Mouse (Mus musculus) c-Kit-positive CD71-positive TER-119-negative erythroid progenitor cells, embryonic 14.5 days (primary cell): ENCODE measurements at regions not wholly inside any gene's neighbourhood (a gene's known extent, or its start where the extent isn't known, plus 50 kb on each side); places are given as distances from the start of the nearest gene placed in this dataset.

Experiments used
- DNase-seq: peaks from one replicate; pipeline ENCODE4 v3.0.0-alpha.2; 2013; ENCODE audit warnings: low read depth

DNA sequence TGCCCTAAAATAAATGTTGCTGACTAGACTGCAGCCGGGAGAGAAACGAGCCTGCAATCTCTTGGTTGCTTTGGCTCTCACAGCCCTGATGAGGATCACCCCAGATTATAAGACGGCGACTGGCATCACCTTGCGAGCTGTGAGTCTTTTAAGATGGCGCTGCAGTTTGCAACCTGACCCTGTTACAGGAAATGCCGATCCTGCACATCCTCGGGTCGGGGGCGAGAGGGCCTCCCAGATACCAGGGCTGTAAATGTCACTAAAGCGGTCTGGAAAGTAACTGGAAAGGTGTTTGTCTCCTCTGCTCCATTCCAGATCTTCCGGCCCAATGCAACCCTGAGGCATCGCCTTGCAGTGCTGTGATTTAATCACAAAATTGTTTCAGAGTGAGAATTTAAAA, 53.4 kb downstream of the Cartpt start:
- no peak for DNase-seq

DNA sequence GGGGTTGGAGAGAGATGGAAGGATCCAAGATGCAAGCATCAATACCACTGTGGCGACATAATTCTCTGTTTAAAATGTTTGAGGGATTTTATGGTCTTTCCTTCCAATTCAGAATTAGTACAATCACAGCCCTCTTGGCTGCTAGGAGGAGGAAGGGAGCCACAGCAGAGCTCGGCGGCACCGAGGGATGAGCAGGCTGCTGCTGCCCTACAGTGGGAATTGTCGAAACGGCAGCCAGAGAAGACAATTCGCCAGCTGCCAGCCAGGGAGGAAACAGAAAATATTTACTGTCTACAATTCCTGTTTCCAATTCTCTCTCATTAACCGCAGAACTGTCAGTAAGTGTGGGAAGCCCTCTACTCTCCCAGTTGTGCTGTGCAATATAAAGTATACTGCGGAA, 58.3 kb downstream of the Cartpt start:
- no peak for DNase-seq

DNA sequence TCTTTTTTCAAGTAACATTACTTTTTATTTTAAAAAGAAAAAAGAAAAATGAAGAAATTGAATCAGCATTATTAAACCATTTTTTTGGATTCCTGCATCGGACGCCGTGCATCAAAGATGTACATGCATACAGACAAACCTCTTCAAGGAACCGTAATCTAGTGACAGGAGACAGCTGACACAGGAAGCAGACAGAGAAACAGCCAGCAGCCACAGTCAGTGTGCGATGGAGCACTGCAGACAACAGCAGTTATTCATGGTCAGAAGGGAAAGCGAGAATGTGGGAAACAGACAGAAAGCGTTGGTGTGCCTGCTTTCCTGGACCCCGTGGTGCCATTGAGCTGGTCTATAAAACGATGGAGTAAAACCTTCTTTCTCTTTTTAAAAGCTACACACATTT, 61.4 kb downstream of the Cartpt start:
- DNase-seq, result no peak

DNA sequence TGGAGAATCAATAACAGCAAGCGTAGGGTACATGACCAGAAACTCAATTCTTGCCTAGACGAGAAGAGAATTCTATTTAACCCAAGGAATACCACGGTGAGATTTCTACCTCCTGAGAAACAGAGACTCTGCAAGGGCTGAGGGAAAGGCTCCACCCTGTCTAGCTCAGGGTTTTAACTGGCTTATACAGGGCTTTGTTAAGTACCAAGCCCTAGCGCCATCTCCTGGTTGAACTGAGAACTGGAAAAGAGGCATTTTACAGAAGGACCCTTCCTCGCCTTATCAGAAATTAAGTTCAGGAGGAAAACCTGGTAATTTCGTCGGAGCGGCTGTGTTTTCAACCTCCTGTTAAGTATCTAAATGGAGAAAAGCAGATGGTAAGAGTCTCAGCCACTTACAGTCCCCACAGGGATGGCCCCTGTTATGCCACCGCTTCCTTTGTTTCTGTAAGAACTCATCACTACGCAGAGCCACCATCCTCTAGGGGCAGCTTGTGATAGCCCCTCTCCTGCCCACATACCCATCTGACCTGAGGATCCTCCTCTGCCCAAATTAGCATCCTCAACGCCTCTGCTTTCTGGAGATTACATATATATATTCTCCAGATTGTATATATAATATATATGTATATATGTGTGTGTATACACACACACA, 63.0 kb downstream of the Cartpt start:
- DNase-seq, result peak; percentile 40

DNA sequence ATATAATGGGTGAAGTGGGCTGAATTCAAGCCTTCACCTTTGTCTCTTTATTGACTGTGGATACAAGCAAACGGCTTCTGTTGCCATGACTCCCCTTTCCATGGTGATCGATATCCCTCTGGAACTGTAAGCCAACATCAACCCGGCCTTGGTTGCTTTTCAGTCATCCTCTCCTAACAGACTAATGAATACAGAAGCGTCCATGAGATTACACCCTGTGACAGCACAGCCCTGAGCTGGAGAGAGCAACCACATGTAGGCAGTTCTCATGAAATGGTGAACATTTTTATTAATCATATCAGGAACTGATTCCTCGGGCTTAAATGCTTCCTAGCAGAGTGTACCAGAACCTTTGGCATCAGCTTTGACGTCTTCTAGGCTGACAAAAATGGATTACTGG, 63.7 kb downstream of the Cartpt start:
- DNase-seq, result no peak

DNA sequence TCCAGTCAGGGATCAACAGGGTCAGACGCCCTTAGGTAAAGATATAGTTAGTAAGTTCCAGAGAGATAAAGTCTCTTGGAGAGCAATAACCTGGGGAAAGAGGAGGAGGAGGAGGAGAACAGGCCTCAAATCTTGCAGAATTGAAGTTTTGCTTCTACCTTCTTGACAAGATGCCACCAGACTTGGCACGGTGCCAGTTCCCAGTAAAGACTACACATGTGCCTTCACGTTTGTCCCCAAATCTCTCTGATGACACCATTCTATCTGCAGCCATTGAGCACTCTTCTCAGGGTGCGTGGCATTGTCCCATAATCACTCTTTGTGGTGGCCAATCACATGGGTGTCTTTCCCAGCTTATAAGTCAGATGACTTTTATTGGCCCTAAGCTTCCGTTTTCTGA, 64.3 kb downstream of the Cartpt start:
- no peak for DNase-seq

DNA sequence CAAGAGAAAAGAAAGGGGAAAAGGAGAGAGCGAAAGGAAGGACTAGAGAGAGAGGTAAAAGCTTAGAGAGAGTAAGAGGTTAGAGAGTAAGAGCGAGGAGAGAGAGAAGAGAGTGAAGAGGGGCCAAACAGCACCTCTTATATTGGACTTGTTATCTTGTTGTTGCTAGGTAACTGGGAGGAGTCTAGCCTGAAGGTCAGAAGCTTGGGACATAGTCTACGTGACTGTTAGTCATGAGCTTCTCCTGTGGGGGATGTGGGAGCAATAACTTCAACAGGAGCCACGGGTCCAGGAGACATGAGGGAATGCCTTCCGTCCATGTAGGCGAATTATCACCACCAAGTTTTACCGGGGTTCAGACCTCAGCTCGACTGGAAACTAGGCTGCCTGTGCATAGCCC, 65.4 kb downstream of the Cartpt start:
- no peak for DNase-seq

DNA sequence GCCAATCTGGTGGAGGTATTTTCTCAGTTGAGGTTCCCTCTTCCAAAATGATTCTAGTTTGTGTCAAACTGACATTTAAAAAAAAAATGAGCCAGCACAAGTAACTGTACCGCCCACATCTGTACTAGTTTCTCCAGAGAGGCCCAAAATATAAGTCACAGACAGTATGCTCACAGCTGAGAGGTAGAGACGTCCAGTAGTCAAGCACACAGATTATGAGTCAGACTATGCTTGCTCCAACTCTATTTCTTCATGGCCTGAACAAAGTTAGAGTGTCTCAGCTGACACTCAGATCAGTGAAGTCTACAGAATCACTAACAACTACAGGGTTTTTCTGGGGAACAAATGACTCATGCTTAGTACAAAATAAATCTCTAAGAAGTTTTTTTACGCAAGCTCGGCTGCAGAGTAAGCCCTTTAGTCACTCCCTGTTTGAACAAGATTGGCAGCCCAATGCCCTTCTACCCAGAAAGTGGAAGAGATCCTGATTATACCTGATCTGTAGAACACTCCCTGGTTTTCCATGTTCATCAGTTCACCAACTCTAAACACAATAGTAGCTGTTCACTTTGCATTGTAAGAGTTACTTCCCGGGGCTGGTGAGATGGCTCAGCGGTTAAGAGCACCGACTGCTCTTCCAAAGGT, 70.7 kb downstream of the Cartpt start:
- DNase-seq, result no peak

DNA sequence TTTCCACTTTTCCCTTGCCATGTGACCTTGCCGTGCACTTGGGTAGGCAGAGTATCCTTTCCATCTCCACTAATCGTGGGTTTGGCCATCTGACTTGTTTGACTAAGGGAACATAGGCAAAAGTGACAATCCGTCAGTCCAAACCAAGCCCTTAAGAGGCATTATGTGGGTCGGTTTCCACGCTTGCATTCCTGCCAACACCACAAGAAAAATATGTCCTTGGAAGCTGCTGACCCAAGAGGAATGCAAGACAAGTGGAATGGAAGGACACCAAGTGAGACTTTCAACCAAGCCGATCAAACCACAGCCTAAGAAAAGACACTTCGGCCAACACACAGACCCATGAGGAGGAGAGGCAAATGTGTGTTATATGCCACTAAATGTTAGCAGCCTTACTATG, 73.3 kb downstream of the Cartpt start:
- no peak for DNase-seq

DNA sequence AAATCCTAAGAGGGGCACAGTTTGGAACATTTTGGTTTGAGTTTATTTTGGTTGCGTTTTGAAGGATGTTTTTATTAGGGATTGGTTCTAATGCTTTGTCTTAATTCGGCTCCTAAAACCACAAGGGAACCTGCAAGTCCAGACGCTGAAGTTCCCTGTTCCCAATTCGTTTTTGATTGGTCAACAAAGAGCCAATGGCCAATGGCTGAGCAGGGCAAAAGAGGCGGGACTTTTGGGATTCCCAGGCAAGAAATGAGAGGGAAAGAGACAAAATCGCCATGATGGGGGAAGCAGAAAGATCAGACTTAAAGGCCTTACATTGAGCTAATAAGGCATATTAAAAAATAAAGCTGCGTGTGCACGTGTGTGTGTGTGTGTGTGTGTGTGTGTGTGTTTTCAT, 76.3 kb downstream of the Cartpt start:
- no peak for DNase-seq

DNA sequence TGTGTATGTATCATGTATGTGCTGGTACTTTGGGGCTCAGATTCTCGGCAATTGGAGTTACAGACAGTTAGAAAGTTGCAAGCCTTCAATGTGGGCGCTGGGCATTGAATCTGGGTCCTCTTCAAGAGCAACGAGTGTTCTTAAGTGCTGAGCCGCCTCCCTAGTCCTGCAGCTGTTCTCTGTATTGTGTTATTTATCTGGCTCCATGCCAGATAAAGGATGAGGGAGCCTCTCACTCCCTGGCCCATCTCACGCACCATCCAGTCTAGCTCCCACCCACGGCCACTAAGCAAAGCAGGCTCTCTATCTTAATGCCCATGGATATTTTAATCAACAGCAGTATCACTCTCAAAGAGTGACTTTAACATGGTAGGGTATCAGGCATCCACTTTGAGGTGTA, 84.2 kb downstream of the Cartpt start:
- DNase-seq, result no peak

DNA sequence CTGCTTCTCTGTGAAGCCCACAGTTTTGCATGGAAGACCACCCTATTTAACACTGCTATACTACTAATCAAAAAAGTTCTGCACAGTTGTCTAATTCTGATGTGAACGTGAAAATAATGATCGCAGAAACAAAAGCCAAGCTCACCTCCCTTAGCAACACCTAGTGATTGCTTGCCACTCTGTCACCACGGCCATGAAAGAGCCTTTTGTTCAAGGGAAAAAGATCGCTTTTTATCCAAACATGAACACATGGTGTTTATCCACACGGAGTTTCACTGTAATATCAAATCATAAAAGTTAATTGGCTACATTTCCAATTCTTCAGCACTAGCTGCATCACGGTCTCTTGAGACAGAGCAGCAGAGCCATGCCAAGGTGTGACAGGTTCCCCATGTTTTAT, 85.1 kb downstream of the Cartpt start:
- DNase-seq, result no peak

DNA sequence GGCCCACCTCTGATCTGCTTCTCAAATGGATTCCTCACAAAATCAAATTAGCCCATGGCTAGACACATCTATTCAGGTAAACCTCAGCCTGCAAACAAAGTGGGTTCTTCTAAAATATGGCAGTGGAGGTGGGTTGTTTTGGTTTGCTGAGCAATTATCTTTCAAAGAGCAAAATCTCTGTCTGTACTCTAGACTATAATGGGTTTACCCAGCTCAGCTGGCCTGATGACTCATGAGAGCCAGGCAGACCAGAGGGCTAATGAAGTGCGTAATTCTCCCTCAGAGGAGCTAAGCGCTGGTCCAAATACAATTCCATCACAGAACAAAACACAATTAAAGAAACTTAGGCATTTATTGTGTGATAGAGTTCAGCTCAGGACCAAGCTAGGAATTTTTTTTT, 86.1 kb downstream of the Cartpt start:
- DNase-seq, result no peak

DNA sequence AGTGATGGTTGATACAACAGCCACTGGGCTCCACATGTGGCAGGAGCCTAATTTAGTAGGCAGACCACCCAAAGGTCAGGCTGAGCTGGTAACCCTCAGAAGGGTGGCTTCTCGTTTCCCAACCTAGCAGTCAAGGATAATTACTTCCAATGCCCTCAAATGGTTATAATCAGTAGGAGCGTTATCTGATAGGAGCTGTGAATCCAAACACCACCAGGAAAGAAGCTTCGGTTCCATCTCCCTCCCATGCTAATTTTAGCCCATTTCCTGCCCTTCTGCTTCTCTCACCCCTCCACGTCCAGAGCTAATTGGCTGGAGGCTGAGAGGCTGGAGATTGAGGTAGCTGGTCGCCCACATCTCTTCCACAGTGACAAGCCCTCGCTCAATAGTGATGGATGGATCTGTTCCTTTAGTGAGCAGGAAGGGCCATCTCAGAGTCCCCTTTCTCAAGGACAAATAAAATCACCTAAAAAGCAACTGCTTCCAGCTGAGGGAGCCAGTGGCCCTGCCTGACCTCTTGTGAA, 86.8 kb downstream of the Cartpt start:
- DNase-seq, result no peak

DNA sequence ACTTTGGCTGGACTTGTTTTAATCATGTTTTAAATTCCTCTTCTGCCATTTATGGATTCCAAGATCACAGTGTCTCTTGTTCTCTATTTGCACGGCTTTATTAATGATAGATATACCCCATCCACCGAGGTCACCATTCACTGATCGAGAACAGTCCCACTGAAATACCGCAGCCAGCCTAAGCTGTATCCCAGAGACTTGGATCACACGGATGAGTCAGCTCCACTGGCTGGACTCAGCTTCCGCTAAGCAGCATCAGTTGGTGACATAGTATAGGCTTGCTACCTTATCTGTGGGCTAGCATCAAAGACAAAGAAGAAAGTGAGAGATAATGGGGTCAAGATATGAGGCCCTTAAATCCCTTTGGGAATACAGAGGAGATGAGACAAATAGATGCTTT, 106.4 kb downstream of the Cartpt start:
- DNase-seq, result no peak

DNA sequence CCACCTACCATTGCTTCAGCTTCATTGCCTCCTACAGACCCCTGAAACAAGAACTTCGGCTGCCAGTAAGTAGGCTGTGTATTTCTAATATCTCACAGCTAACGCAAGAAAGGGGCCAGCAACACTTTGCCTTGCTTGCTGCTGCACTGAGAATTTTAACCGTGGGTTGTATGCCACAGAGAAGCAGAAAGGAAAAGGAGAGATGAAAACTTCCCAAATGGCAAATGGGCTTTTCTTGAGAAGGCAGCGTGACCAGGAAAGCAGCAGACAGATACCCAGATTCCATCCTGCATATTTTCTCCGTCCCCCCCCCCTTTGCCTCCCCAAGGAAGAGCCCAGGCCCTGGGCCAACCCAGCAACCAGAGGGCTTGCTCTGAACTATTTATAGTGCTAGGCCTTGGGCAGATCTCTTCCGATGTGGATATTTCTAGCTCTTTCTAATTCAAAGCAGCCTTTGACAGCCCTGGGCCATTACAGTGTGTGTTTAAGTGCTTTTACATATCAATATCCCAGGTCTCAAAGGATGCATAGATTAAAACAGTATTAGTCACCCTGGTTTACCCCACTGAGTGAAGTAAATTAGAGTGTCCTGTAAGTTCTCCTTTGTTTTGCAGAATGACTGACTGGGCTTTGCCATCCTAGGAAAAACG, 107.0 kb downstream of the Cartpt start:
- DNase-seq, result no peak

DNA sequence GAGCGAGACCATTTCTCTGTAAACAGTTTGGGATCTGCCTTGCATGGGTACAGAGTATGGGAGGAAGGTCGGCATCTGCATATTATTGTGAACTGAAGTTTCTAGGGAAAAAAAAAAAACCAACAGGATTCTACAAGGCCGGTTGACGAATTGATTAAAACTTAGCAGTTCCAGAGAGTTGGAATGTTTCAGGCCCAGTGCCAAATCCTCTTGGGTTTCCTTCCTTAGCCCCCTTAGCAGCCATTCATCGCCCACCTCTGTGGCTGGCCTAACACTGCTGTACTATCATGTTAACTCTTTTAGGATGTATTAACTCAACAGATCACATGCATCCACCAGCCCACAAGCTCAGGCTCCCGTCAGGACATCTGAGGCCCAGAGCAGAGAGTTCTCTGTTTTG, 107.9 kb downstream of the Cartpt start:
- DNase-seq, result no peak

DNA sequence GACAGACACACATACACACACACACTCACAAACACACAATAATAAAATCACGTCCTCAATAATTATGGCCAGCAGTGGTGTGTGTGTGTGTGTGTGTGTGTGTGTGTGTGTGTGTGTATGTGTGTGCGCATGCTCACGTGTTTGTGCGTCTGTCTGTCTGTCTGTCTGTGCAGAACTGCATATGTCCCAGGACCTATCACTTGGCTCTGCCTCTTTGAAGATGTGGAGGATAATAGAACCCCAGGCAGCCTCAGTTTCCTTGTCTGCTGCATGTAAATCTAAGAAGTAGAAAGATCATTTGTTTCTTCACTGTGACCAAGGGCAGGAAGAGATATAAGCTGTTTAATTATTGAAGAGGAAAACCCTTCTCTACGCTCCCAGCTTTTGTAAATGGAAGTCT, 109.9 kb downstream of the Cartpt start:
- DNase-seq, result no peak

DNA sequence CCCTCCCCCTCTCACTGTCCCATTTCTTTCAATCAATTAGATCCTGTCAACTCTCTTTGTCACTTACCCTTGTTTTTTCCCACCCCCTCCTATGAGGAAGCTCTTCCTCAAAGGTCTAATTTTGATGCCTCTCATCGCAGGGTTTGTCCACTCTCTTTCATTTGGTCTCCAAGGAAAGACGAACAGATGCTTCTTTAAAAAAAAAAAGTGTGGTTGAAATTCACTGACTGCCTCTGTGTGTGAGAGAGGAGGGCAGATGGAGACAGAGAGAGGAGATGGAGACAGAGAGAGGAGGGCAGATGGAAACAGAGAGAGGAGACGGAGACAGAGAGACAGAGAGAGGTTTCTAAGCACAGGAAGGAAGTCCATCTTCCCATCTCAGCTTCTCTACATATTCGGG, 113.1 kb downstream of the Cartpt start:
- no peak for DNase-seq

DNA sequence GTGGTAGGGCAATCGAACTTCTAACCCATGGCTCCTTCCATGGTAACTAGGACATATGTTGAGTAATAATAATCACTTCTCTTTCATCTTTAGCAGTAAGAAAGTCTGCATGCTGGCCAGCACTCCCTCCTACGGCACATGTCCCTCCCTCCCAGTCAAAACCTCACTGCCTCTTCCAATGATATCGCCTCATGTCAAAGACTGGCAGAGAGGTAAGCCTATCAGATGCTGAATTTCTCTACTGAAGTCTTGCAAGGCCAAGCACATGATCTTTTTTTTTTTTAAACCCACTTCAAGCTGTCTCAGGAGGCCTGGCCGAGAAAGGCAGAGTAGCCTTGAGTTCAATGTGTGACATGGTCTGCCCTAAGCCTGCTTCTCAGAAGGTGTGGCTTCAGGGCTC, 115.5 kb downstream of the Cartpt start:
- DNase-seq, result no peak

DNA sequence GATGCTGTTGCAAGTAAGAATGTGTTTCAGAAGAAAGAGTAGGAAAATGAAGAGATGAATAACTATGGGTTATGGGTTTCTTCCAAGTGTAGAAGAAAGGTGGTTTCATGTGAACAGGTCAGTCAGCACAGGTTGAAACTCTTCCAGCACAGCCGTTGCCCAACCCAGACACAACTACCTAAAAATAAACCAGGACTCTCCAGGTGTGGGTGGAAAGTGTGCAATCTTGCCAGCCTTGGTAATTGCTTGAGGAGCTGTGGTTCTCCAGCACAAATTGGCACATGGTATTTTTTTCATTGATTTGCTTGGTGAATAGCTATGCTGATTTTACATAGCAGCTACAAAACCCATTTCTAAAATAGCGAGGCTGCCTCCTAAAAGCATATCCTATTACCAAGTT, 116.6 kb downstream of the Cartpt start:
- no peak for DNase-seq

DNA sequence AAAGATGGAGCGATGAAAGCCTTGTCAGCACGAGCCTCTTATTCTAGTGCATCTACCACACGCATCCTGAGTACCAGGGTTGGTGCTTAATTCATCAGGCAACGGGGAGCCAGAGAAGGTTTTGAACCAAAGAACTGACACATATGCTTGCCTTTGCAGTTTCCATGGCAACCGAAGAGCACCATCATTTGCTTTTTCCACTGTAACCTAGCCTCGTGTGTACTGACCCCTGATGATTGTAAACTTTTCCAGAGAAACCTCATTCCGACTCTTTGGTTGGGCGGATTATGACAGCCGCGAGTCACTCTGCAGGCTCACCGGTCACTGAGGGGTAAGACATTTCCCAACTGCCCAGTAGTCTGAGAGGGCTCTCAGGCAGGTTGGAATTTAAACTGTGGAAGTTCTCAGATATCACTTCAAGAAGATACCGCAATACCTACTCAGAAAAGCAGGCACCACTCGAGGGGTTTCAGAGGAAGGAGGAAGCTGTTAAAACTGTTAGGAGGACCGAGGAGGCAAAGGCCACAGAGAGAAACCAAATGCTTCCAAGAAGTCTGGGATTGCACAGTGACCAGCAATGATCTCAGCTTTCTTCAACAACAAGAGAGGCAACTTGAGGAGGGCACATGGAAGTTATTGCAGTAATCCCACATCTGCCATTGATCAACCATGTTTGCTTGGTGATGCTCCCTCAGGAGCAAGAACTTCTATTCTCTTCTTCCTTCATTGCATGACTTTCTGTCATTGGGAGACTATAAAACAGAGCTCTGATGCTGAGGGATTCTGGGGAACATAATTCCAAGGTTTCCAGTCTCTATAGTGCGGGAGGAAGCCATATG, 117.8 kb downstream of the Cartpt start:
- DNase-seq, result no peak

DNA sequence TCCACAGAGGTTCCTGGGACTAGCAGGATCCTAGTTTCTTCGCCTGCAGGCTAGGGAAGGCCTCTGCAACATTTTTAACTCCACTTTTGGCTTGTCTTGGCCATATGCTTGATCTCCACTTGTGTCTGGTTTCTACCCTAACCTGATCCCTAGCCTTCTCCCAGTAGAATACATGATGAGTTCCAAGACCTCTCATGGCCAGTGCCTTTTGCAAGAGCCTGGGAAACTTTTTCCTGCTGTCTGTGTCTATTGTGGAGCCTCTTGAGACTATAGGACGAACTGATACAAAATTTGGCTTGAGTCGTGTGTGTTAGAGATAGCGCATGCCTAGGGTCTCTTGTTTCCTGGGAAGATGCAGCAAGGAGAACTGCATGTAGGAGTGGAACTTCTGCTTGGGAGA, 119.3 kb downstream of the Cartpt start:
- no peak for DNase-seq
